Mouse (Mus musculus) midbrain, embryonic 11.5 days (tissue): Measurements from ENCODE around the gene Chil1. TPM values are rescaled to one million over a fixed set of nuclear protein-coding genes. Genes with fewer than 3 reads are reported as not detected.

Experiments
- ATAC-seq: fragments of 200-750 bp; cut with Nextera tagmentation; 2 replicates; pipeline ENCODE4 v1.8.0; 2017; ENCODE audit warnings: moderate TSS enrichment, moderate library complexity; ENCODE audit not compliant: low FRiP score
- DNase-seq: peaks from one replicate; pipeline ENCODE4 v3.0.0; 2015; ENCODE audit warnings: low spot score; ENCODE audit errors: missing footprints
- H3K27ac ChIP-seq: fragments of 300-500 bp; sonication (generic); 2 replicates; pipeline ENCODE4 v1.5.1; 2014; ENCODE audit warnings: low read depth, low read length
- H3K27me3 ChIP-seq: fragments of 300-500 bp; sonication (generic); 2 replicates; pipeline ENCODE4 v1.6.1; 2014; ENCODE audit warnings: mild to moderate bottlenecking, low read length, moderate library complexity, mixed read lengths; ENCODE audit not compliant: control insufficient read depth, insufficient read depth
- H3K36me3 ChIP-seq: fragments of 300-500 bp; sonication (generic); 2 replicates; pipeline ENCODE4 v1.6.1; 2014; ENCODE audit warnings: mild to moderate bottlenecking, low read length, moderate library complexity, mixed read lengths; ENCODE audit not compliant: control insufficient read depth, insufficient read depth
- H3K4me1 ChIP-seq: fragments of 300-500 bp; sonication (generic); 2 replicates; pipeline ENCODE4 v1.6.1; 2014; ENCODE audit warnings: low read length; ENCODE audit not compliant: control insufficient read depth, insufficient read depth
- H3K4me2 ChIP-seq: fragments of 300-500 bp; sonication (generic); 2 replicates; pipeline ENCODE4 v1.6.1; 2014; ENCODE audit warnings: mild to moderate bottlenecking, moderate library complexity
- H3K4me3 ChIP-seq: fragments of 300-500 bp; sonication (generic); 2 replicates; pipeline ENCODE4 v1.5.1; 2014; ENCODE audit warnings: low read depth, low read length
- H3K9ac ChIP-seq: fragments of 300-500 bp; sonication (generic); 2 replicates; pipeline ENCODE4 v1.6.1; 2014; ENCODE audit warnings: low read length
- H3K9me3 ChIP-seq: fragments of 300-500 bp; sonication (generic); 2 replicates; pipeline ENCODE4 v1.6.1; 2016; ENCODE audit warnings: low read length; ENCODE audit not compliant: control insufficient read depth
- WGBS: fragments of 180-500 bp; shearing (Covaris S2); extraction: QIAGEN DNeasy Blood & Tissue Kit; methylation state at CpG from one replicate; pipeline ENCODE4 v1.1.7; 2014; 5-methylcytosine and 5-hydroxymethylcytosine counted together
- polyA plus RNA-seq: library from polyadenylated mRNA; unstranded; fragments of >200 nt; fragmentation: Nextera tagmentation; extraction: Ambion mirVana; gene quantifications from 2 replicates; pipeline ENCODE4 v1.2.1, GENCODE M21; 2014

Gene Chil1
- 1.8 and 2.2 TPM in 2 replicates for polyA plus RNA-seq

DNA sequence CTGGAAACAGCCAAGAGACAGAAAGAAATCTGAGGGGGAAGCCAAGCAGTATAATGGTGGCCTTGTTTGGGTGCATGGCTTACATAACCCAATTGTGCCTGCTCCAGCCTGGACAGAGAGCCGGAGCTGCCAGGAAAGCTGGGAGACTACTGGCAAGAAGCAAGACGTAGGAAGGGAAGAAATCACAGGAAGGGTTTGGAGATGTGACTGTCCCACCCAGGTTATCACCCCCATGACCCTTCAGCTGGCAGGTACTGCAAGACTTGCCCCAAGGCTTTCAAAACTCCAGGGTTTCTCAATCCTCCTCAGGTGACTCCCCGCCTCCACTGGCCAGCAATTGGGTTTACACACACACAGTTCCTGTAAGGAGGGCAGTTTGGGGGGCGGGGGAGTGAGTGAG, at the start of gene Chil1:
Gene Chil1, plus strand, starts transcription at position 152 of the 400 bp plus-strand sequence.
- DNase-seq (no peak), ATAC-seq (no peak)
- Histone ChIP-seq H3K36me3 (no peaks in the 10 kb centered on the region), H3K4me3 (no peak within 1 kb of the TSS), H3K27me3 (no peaks in the 10 kb centered on the region), H3K4me1 (peaks cover 3% of the 10 kb centered on the region; the same call in 1 of the 2 replicates), H3K4me2 (no peak within 1 kb of the TSS), H3K9me3 (no peaks in the 10 kb centered on the region), H3K27ac (no peak within 1 kb of the TSS), H3K9ac (no peak within 1 kb of the TSS)
- 49% methylated on average over 4 of the region's 4 CpGs for WGBS

DNA sequence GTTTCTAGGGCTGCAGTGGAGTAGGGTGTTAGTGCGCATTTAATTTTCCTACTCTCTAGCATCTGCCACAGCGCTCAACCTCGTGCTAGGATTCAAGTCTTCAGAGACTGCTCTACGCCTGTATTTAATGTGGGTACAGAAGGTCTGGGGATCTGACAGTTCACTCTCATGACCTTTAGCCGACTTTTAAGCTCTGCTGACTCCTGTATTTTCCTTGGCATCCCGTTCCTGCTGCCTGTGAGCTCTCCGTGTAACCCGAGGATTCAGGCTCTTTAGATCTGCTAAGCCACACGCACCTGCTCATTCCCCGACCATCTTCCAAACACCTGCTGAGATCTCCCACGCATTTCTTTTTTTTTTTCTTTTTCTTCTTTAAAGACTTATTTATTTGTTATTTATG, 48.7 kb upstream of the Chil1 start:
- H3K36me3 ChIP-seq, result no peaks in the 10 kb centered on the region
- H3K9me3 ChIP-seq, result no peaks in the 10 kb centered on the region
- no peak overlapping the region for H3K4me2 ChIP-seq
- no peak overlapping the region for H3K9ac ChIP-seq
- DNase-seq (no peak), ATAC-seq (no peak)
- no peaks in the 10 kb centered on the region for H3K27me3 ChIP-seq
- WGBS, result 64% methylated on average over 11 of the region's 11 CpGs
- H3K27ac ChIP-seq, result no peak overlapping the region
- H3K4me3 ChIP-seq, result no peak overlapping the region
- no peaks in the 10 kb centered on the region for H3K4me1 ChIP-seq

DNA sequence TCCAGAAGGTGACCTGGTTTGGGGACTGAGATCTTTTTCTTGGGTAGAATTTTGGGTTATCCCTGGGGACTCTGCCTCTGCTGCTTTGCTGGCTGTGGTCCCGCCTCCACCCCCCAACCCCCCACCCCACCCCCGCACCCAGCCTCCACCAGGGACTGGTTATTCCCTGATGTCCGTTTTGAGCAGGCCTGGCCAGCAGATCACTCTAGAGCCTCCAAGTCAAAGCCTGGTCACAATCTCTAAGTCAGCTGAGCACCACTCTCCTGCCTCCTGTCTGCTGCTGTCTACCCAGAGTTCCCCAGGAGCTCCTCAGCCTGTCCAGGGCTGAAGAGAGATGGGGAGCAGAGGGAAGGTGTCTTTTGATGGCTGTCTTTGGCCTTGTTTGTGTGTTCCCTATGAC, 45.6 kb upstream of the Chil1 start:
- Histone ChIP-seq H3K9ac (no peak overlapping the region), H3K4me2 (no peak overlapping the region), H3K27me3 (no peaks in the 10 kb centered on the region), H3K4me1 (no peaks in the 10 kb centered on the region), H3K36me3 (no peaks in the 10 kb centered on the region), H3K27ac (no peak overlapping the region), H3K9me3 (no peaks in the 10 kb centered on the region), H3K4me3 (no peak overlapping the region)
- ATAC-seq, result no peak
- DNase-seq, result peak; percentile 53
- WGBS, result 51% methylated on average over 3 of the region's 3 CpGs

DNA sequence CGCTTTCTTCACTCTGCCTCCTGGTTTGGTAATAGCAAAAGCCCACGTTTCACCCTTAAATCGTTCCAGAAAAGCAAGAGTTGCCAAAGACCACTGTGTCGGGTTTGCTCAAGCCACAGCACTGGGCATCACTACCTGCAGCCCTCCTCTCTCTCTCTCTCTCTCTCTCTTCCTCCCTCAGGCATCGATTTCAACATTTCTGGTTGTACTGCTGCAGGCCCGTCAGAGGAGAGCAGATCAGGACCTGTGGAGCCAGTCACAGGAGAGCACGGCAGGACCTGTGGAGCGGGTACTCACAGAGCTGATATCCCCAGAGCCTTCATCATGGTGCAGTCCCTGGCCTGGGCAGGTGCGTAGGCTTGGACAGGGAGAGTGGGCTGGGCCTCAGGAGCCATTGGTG, 43.6 kb upstream of the Chil1 start:
- no peaks in the 10 kb centered on the region for H3K36me3 ChIP-seq
- no peak overlapping the region for H3K4me2 ChIP-seq
- no peak for ATAC-seq
- no peak overlapping the region for H3K4me3 ChIP-seq
- WGBS, result 86% methylated on average over 9 of the region's 9 CpGs
- H3K4me1 ChIP-seq, result 0 out of 2 replicates have a peak, but pooled peaks cover 5% of the 10 kb centered on the region
- DNase-seq, result peak; percentile 78
- H3K27me3 ChIP-seq, result no peaks in the 10 kb centered on the region
- no peak overlapping the region for H3K27ac ChIP-seq
- H3K9ac ChIP-seq, result no peak overlapping the region
- H3K9me3 ChIP-seq, result no peaks in the 10 kb centered on the region

DNA sequence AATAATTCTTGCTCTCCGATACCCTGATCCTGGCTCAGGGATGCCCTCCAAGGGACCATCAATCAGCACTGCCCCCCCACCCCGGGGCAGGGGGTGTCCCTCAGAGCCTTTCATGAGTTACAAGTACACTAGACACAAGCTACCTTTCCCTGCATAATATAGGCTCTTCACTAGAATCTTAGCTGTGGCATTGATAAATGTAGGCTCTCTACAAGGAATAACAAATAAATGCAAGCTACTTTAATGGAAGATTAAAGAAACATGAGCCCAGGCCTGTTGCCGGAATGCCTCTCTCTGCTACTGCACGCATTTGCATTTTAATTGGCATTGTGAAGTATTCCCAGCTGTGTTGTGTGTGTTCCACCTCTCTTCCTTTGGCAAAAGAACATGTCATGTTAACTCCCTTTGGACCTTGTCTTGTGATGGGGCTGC, 39.6 kb upstream of the Chil1 start:
- no peak overlapping the region for H3K27ac ChIP-seq
- H3K4me2 ChIP-seq, result no peak overlapping the region
- H3K27me3 ChIP-seq, result no peaks in the 10 kb centered on the region
- peak; percentile 48; the same call in 1 of the 2 replicates for ATAC-seq
- peak; percentile 75 for DNase-seq
- no peak overlapping the region for H3K9ac ChIP-seq
- 0 out of 2 replicates have a peak, but pooled peaks cover 5% of the 10 kb centered on the region for H3K4me1 ChIP-seq
- H3K36me3 ChIP-seq, result no peaks in the 10 kb centered on the region
- WGBS, result 50% methylated on average over 4 of the region's 4 CpGs
- H3K9me3 ChIP-seq, result no peaks in the 10 kb centered on the region
- H3K4me3 ChIP-seq, result no peak overlapping the region

DNA sequence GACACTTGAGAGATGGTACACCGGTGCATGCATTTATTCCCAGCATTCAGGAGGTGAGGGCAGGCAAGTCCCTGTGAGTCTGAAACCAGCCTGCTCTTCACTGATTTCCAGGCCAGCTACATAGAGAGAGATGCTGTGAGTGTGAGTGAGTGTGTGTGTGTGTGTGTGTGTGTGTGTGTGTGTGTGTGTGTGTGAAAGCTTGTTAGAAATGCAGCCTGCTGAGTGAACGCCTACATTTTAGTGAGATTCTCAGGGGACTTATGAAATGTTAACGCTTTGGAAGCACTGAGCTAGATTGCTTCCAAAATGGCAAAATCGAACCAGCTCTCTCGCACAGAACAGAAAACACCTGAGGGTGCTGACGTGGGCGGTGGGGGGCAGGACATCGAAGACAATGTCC, 35.9 kb upstream of the Chil1 start:
- Histone ChIP-seq H3K4me1 (0 out of 2 replicates have a peak, but pooled peaks cover 5% of the 10 kb centered on the region), H3K9me3 (no peaks in the 10 kb centered on the region), H3K4me2 (no peak overlapping the region), H3K4me3 (no peak overlapping the region), H3K27me3 (no peaks in the 10 kb centered on the region), H3K9ac (no peak overlapping the region), H3K36me3 (no peaks in the 10 kb centered on the region), H3K27ac (no peak overlapping the region)
- peak; percentile 23 for DNase-seq
- no peak for ATAC-seq
- WGBS, result 92% methylated on average over 8 of the region's 8 CpGs

DNA sequence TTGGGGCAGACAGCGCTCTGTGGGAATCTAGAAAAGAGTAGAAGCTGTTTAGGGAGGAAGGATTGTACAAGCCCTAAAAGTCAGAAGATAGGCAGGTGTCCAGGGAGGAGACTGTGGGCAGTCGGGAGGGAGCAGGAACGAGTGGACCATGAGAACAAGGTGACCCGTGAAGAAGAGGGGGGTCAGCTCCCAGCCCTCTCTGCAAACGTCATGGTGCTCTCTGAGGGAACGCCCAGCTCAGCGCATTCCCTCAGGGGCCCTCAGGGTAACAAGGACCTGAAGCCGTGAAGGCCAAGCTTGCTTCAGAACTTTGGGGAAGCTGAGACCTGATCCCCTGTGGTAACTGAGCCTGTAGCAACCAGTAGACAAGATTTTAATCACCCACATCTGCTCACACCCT, 31.9 kb upstream of the Chil1 start:
- Histone ChIP-seq H3K4me2 (no peak overlapping the region), H3K27ac (no peak overlapping the region), H3K9me3 (no peaks in the 10 kb centered on the region), H3K9ac (no peak overlapping the region), H3K36me3 (no peaks in the 10 kb centered on the region), H3K4me3 (no peak overlapping the region), H3K27me3 (no peaks in the 10 kb centered on the region), H3K4me1 (no peaks in the 10 kb centered on the region)
- DNase-seq (peak; percentile 26), ATAC-seq (no peak)
- WGBS, result 77% methylated on average over 8 of the region's 8 CpGs

DNA sequence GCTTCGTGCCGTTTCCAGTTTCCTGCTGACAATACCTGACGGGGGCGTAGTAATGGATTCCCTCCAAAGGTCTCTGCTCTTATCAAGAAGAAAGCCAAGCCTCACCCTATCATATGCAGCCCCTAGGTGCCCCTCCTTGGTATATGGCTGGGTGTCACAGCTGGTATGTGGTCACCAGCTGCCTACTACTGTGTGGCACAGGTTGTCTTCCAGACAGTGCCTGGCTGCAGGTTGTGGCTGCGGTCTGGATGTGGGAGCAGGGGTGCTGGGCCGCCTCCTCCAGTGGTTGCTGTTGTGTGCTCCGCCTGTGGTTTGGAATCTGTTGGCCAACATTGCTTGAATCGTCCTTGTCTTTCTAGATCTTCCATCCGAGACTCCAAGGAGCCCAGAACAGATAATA, 31.2 kb upstream of the Chil1 start:
- H3K9ac ChIP-seq, result no peak overlapping the region
- WGBS, result 93% methylated on average over 9 of the region's 9 CpGs
- H3K4me3 ChIP-seq, result no peak overlapping the region
- H3K27ac ChIP-seq, result no peak overlapping the region
- H3K27me3 ChIP-seq, result no peaks in the 10 kb centered on the region
- DNase-seq (peak; percentile 57), ATAC-seq (no peak)
- no peaks in the 10 kb centered on the region for H3K9me3 ChIP-seq
- H3K4me2 ChIP-seq, result no peak overlapping the region
- H3K4me1 ChIP-seq, result no peaks in the 10 kb centered on the region
- no peaks in the 10 kb centered on the region for H3K36me3 ChIP-seq

DNA sequence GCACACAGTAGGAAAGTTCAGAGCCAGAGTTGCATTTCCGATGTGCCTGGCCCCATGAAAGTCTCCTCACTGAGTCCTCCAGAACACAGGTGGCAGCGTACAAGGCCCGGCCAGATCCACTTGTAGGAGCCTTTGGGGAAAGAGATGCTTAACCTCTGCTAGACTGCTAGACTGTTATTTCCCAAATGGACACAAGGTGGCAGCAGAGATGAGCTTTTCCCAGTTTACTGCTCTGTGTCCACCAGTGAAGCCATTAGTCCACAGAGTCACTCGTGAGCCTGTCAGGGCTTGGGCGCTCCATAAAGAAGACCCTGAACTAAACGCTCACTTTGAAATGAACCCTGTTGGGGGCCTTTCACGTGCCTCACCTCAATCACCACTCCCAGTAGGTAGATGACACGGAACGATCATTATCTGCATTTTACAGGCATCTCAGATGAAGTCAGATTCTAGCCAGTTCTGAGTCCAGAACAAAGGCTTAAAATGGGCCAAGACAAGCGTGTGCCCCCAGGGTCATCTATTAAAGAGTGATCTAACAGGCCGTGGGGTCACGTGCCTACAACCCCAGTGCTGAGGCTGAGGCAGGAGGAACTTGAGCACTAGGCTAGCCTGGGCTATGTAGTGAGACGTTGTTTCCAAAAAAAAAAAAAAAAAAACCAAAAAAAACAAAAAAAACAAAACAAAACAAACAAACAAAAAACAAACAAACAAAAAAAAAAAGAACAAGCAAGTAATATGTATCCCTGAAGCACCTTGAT, 30.1 kb upstream of the Chil1 start:
- H3K9me3 ChIP-seq, result no peaks in the 10 kb centered on the region
- ATAC-seq, result peak; percentile 82
- H3K27ac ChIP-seq, result no peak overlapping the region
- 33% methylated on average over 13 of the region's 13 CpGs for WGBS
- DNase-seq, result peak; percentile 99
- no peak overlapping the region for H3K4me3 ChIP-seq
- no peaks in the 10 kb centered on the region for H3K27me3 ChIP-seq
- no peaks in the 10 kb centered on the region for H3K4me1 ChIP-seq
- H3K9ac ChIP-seq, result no peak overlapping the region
- H3K36me3 ChIP-seq, result no peaks in the 10 kb centered on the region
- H3K4me2 ChIP-seq, result no peak overlapping the region
